Mouse (Mus musculus) intestine, postnatal 0 days (tissue): ENCODE measurements at regions not wholly inside any gene's neighbourhood (a gene's known extent, or its start where the extent isn't known, plus 50 kb on each side); places are given as distances from the start of the nearest gene placed in this dataset.
A peak's percentile ranks its signal among the peaks of the same experiment; 100 is the strongest.

ENCODE experiments used
- ATAC-seq: fragments of 200-750 bp; cut with Nextera tagmentation; 2 replicates; pipeline ENCODE4 v1.8.0; 2017; ENCODE audit warnings: mild to moderate bottlenecking, moderate TSS enrichment, moderate library complexity
- H3K27ac ChIP-seq: fragments of 300-500 bp; sonication (generic); 2 replicates; pipeline ENCODE4 v1.5.1; 2014; ENCODE audit warnings: mild to moderate bottlenecking, low read depth, low read length, moderate library complexity
- H3K27me3 ChIP-seq: fragments of 300-500 bp; sonication (generic); replicated peaks from 2 replicates; pipeline ENCODE4 v1.6.1; 2014; ENCODE audit warnings: low read length, mixed read lengths; ENCODE audit not compliant: control insufficient read depth, insufficient read depth
- H3K36me3 ChIP-seq: fragments of 300-500 bp; sonication (generic); 2 replicates; pipeline ENCODE4 v1.6.1; 2014; ENCODE audit warnings: mild to moderate bottlenecking, moderate library complexity; ENCODE audit not compliant: control insufficient read depth, insufficient read depth
- H3K4me1 ChIP-seq: fragments of 300-500 bp; sonication (generic); replicated peaks from 2 replicates; pipeline ENCODE4 v1.6.1; 2014; ENCODE audit warnings: antibody characterized with exemption, low read length, mixed read lengths; ENCODE audit not compliant: control insufficient read depth, insufficient read depth
- H3K4me2 ChIP-seq: fragments of 300-500 bp; sonication (generic); replicated peaks from 2 replicates; pipeline ENCODE4 v1.6.1; 2014; ENCODE audit warnings: low read depth, mild to moderate bottlenecking, moderate library complexity
- H3K4me3 ChIP-seq: fragments of 300-500 bp; sonication (generic); 2 replicates; pipeline ENCODE4 v1.5.1; 2014; ENCODE audit warnings: low read depth, low read length
- H3K9ac ChIP-seq: fragments of 300-500 bp; sonication (generic); 2 replicates; pipeline ENCODE4 v1.6.1; 2014; ENCODE audit warnings: mild to moderate bottlenecking, low read depth, low read length
- H3K9me3 ChIP-seq: fragments of 300-500 bp; sonication (generic); 2 replicates; pipeline ENCODE4 v1.6.1; 2016; ENCODE audit warnings: mixed run types; ENCODE audit not compliant: control insufficient read depth
- CTCF ChIP-seq: sonication (generic); IDR thresholded peaks from 2 replicates; pipeline ENCODE4 v1.5.1; 2016; ENCODE audit warnings: low read depth, mild to moderate bottlenecking, control low read depth, antibody characterized with exemption, moderate library complexity
- WGBS: fragments of 180-500 bp; shearing (Covaris S2); extraction: QIAGEN DNeasy Blood & Tissue Kit; methylation state at CpG from one replicate; pipeline ENCODE4 v1.1.7; 2014; 5-methylcytosine and 5-hydroxymethylcytosine counted together

GRCm38 (mm10) chr2:115384414-115385180, 196.9 kb upstream of the BC052040 start:
- ATAC-seq: no peak
- H3K36me3 ChIP-seq: no peaks in the 10 kb centered on the region
- H3K27me3 ChIP-seq: no peaks in the 10 kb centered on the region
- 54% methylated on average over 13 of the region's 13 CpGs for WGBS
- no peak overlapping the region for H3K27ac ChIP-seq
- peak overlapping the region; percentile 14; the same call in 1 of the 2 replicates for H3K4me2 ChIP-seq
- H3K4me3 ChIP-seq: no peak overlapping the region
- H3K4me1 ChIP-seq: no peaks in the 10 kb centered on the region
- H3K9ac ChIP-seq: no peak overlapping the region
- no peaks in the 10 kb centered on the region for H3K9me3 ChIP-seq
- TF ChIP-seq CTCF: no peak

GRCm38 (mm10) chr2:115385207-115386168, 196.0 kb upstream of the BC052040 start:
- Histone ChIP-seq H3K27ac (no peak overlapping the region), H3K4me3 (no peak overlapping the region), H3K9ac (no peak overlapping the region), H3K27me3 (no peaks in the 10 kb centered on the region), H3K9me3 (no peaks in the 10 kb centered on the region), H3K4me2 (peak overlapping the region; percentile 14; the same call in 1 of the 2 replicates), H3K4me1 (no peaks in the 10 kb centered on the region), H3K36me3 (no peaks in the 10 kb centered on the region)
- ATAC-seq: no peak
- 50% methylated on average over 16 of the region's 16 CpGs for WGBS
- no peak for TF ChIP-seq CTCF

- Histone ChIP-seq H3K4me1 (no peaks in the 10 kb centered on the region), H3K9ac (no peak overlapping the region), H3K27ac (no peak overlapping the region), H3K27me3 (no peaks in the 10 kb centered on the region), H3K4me3 (no peak overlapping the region), H3K9me3 (no peaks in the 10 kb centered on the region), H3K36me3 (no peaks in the 10 kb centered on the region), H3K4me2 (no peak overlapping the region)
- WGBS: 87% methylated on average over 7 of the region's 7 CpGs
- ATAC-seq: no peak
- no peak for TF ChIP-seq CTCF
Measured at GRCm38 (mm10) chr2:115391575-115391974, 189.9 kb upstream of the BC052040 start.

GRCm38 (mm10) chr2:115392082-115392762, 189.3 kb upstream of the BC052040 start:
- Histone ChIP-seq H3K9me3 (no peaks in the 10 kb centered on the region), H3K27ac (no peak overlapping the region), H3K27me3 (no peaks in the 10 kb centered on the region), H3K9ac (no peak overlapping the region), H3K4me2 (no peak overlapping the region), H3K36me3 (no peaks in the 10 kb centered on the region), H3K4me1 (no peaks in the 10 kb centered on the region), H3K4me3 (no peak overlapping the region)
- 80% methylated on average over 8 of the region's 8 CpGs for WGBS
- TF ChIP-seq CTCF: no peak
- ATAC-seq: no peak

GRCm38 (mm10) chr2:115394091-115394490, 187.4 kb upstream of the BC052040 start:
- Histone ChIP-seq H3K36me3 (no peaks in the 10 kb centered on the region), H3K4me1 (no peaks in the 10 kb centered on the region), H3K27ac (no peak overlapping the region), H3K4me2 (no peak overlapping the region), H3K4me3 (no peak overlapping the region), H3K27me3 (no peaks in the 10 kb centered on the region), H3K9ac (no peak overlapping the region), H3K9me3 (no peaks in the 10 kb centered on the region)
- ATAC-seq: no peak
- 46% methylated on average over 4 of the region's 4 CpGs for WGBS
- TF ChIP-seq CTCF: no peak

GRCm38 (mm10) chr2:115398550-115398949, 183.0 kb upstream of the BC052040 start:
- TF ChIP-seq CTCF: no peak
- Histone ChIP-seq H3K4me1 (no peaks in the 10 kb centered on the region), H3K27me3 (no peaks in the 10 kb centered on the region), H3K4me3 (no peak overlapping the region), H3K4me2 (no peak overlapping the region; the same call in 1 of the 2 replicates), H3K9ac (no peak overlapping the region), H3K36me3 (no peaks in the 10 kb centered on the region), H3K27ac (no peak overlapping the region), H3K9me3 (no peaks in the 10 kb centered on the region)
- ATAC-seq: no peak
- WGBS: 37% methylated on average over 4 of the region's 4 CpGs
